Mouse (Mus musculus): ENCODE results near the gene Creld2.

Creld2 gene

DNA sequence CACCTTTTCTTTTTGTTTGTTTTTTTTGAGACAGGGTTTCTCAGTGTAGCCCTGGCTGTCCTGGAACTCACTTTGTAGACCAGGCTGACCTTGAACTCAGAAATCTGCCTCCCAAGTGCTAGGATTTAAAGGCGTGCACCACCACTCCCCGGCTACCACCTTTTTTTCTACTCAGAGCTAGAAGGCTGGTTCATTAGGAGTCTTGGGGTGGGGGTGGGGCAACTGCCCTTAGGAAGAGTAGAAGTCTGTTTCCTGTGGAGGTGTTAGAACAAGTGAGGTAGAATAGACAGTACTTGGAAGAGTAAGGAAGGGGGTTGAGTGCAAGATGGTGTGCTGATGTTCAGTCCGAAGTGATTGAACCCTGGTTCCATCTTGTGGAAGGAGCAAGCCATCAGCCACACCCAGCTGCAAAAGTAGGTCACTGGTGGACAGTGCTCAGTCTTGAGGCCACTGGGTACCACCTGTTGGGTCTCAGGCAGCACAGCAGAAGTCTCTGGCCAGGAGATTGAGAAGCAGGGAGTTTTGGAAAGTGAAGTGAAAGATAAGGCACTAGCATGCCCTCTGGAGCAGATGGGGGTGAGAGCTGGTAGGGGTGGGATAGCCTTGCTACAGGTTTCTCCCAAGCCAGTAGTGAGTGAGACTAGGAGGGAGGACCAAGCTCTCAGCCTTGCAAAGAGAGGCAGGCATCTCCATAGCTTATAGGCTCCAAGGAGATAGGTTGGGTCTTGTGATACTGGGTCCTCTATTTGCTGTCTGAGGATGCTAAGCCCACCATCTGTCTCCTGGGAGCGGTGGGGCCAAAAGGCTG is 46.6 kb downstream of the Creld2 start:
- peaks cover 27% of the 10 kb centered on the region for H3K9me3 ChIP-seq (ENCODE audit: low read length)
- H3K27me3 ChIP-seq (ENCODE audit: insufficient read depth, low read length): no peaks in the 10 kb centered on the region
- TF ChIP-seq NANOG (IDR thresholded peaks at IDR 0.05; ENCODE audit: borderline replicate concordance, low read length) (no peak), CTCF (conservative IDR thresholded peaks at IDR 0.05; ENCODE audit: low read length) (no peak)
- peaks cover 45% of the 10 kb centered on the region for H3K4me1 ChIP-seq (replicated peaks; ENCODE audit: low read depth, low read length)
- H3K36me3 ChIP-seq (ENCODE audit: insufficient read depth, low read length): peaks cover 52% of the 10 kb centered on the region
- peak overlapping the region; percentile 95 for H3K4me3 ChIP-seq (replicated peaks; ENCODE audit: low read length)

GRCm38 (mm10) chr15:88866934-88867356 is 47.5 kb downstream of the Creld2 start:
- TF ChIP-seq POU5F1 (IDR thresholded peaks at IDR 0.05; ENCODE audit: borderline replicate concordance, low read length) (no peak), NANOG (IDR thresholded peaks at IDR 0.05; ENCODE audit: borderline replicate concordance, low read length) (no peak), CTCF (conservative IDR thresholded peaks at IDR 0.05; ENCODE audit: low read length) (no peak)
- Histone ChIP-seq H3K36me3 (ENCODE audit: insufficient read depth, low read length) (peaks cover 52% of the 10 kb centered on the region), H3K9me3 (ENCODE audit: low read length) (peaks cover 27% of the 10 kb centered on the region), H3K4me3 (replicated peaks; ENCODE audit: low read length) (peak overlapping the region; percentile 95), H3K27me3 (ENCODE audit: insufficient read depth, low read length) (no peaks in the 10 kb centered on the region), H3K4me1 (replicated peaks; ENCODE audit: low read depth, low read length) (peaks cover 45% of the 10 kb centered on the region)

GRCm38 (mm10) chr15:88867368-88868023 is 48.0 kb downstream of the Creld2 start:
- Histone ChIP-seq H3K4me1 (replicated peaks; ENCODE audit: low read depth, low read length) (peaks cover 45% of the 10 kb centered on the region), H3K9me3 (ENCODE audit: low read length) (peaks cover 27% of the 10 kb centered on the region), H3K36me3 (ENCODE audit: insufficient read depth, low read length) (peaks cover 52% of the 10 kb centered on the region), H3K4me3 (replicated peaks; ENCODE audit: low read length) (peak overlapping the region; percentile 95), H3K27me3 (ENCODE audit: insufficient read depth, low read length) (no peaks in the 10 kb centered on the region)
- TF ChIP-seq NANOG (IDR thresholded peaks at IDR 0.05; ENCODE audit: borderline replicate concordance, low read length) (peak; percentile 18; the same call in 1 of the 2 replicates), POU5F1 (IDR thresholded peaks at IDR 0.05; ENCODE audit: borderline replicate concordance, low read length) (no peak)

DNA sequence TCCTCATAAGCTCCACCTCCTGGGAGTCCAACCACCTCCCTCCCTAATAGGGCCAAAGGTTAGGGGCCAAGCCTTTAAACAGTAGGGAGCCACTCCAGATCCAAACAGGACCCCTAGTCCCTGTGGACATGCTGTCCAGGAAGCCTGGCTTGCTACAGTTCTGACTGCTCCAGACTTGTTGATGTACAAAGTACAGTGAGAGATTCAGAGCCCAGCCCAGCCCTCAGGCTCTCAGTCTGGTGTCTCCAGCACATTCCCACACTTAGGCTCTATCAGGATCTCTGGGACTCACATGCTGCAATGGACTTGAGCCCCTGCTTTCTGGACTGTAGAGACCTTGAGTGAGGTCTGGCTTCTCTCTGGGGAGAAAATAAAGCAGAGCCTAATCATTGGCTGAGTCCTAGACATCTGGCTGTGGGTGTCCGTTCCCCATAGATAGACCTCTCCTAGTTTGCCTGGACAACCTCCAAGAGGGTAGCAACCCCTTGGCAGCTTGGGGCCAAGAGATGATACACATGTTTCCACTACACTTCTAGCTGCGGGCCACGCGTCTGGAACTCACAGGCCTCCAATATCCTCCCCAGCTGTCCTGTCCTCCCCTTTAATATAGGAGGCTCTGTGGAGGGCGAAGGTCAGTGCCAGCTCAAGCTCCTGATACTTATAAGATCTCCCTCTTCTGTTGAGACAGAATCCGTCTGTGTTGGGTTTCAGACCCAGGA is 48.7 kb downstream of the Creld2 start:
- Histone ChIP-seq H3K4me3 (replicated peaks; ENCODE audit: low read length) (peak overlapping the region; percentile 35; the same call in 1 of the 2 replicates), H3K36me3 (ENCODE audit: insufficient read depth, low read length) (peaks cover 51% of the 10 kb centered on the region), H3K27me3 (ENCODE audit: insufficient read depth, low read length) (no peaks in the 10 kb centered on the region), H3K4me1 (replicated peaks; ENCODE audit: low read depth, low read length) (peaks cover 45% of the 10 kb centered on the region), H3K9me3 (ENCODE audit: low read length) (peaks cover 31% of the 10 kb centered on the region)
- no peak for TF ChIP-seq POU5F1 (IDR thresholded peaks at IDR 0.05; ENCODE audit: borderline replicate concordance, low read length)
- no peak for TF ChIP-seq CTCF (conservative IDR thresholded peaks at IDR 0.05; ENCODE audit: low read length)
- TF ChIP-seq NANOG (IDR thresholded peaks at IDR 0.05; ENCODE audit: borderline replicate concordance, low read length): no peak

GRCm38 (mm10) chr15:88870418-88871185 is 51.2 kb downstream of the Creld2 start:
- no peak for TF ChIP-seq NANOG (IDR thresholded peaks at IDR 0.05; ENCODE audit: borderline replicate concordance, low read length)
- TF ChIP-seq POU5F1 (IDR thresholded peaks at IDR 0.05; ENCODE audit: borderline replicate concordance, low read length): no peak
- TF ChIP-seq CTCF (conservative IDR thresholded peaks at IDR 0.05; ENCODE audit: low read length): no peak
- Histone ChIP-seq H3K27me3 (ENCODE audit: insufficient read depth, low read length) (0 out of 2 replicates have a peak, but pooled peaks cover 3% of the 10 kb centered on the region), H3K4me3 (replicated peaks; ENCODE audit: low read length) (no peak overlapping the region), H3K9me3 (ENCODE audit: low read length) (peaks cover 31% of the 10 kb centered on the region), H3K4me1 (replicated peaks; ENCODE audit: low read depth, low read length) (peaks cover 45% of the 10 kb centered on the region), H3K36me3 (ENCODE audit: insufficient read depth, low read length) (peaks cover 30% of the 10 kb centered on the region)

GRCm38 (mm10) chr15:88874061-88874460 is 54.6 kb downstream of the Creld2 start:
- no peak for TF ChIP-seq CTCF (conservative IDR thresholded peaks at IDR 0.05; ENCODE audit: low read length)
- no peak for TF ChIP-seq POU5F1 (IDR thresholded peaks at IDR 0.05; ENCODE audit: borderline replicate concordance, low read length)
- TF ChIP-seq NANOG (IDR thresholded peaks at IDR 0.05; ENCODE audit: borderline replicate concordance, low read length): no peak

DNA sequence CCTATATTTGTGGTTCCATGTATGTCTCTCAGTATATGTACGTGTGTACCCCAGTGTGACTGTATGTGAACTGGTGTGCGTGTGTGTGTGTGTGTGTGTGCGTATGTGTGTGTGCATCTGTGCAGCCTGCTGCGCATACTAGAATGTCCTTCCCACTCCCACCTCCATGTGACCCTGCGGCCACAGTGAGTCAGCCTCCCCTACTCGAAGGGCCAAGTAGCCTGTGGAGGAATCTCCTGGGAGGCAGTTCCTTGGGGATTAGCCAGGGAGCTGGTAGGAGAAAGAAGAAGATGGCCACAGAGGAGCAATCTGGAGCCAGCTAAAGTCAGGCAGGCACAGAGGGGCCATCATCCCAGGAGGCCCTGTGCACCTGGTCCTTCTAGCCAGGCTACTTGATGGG is 55.0 kb downstream of the Creld2 start:
- Histone ChIP-seq H3K27me3 (ENCODE audit: insufficient read depth, low read length) (0 out of 2 replicates have a peak, but pooled peaks cover 6% of the 10 kb centered on the region), H3K9me3 (ENCODE audit: low read length) (peaks cover 17% of the 10 kb centered on the region), H3K4me1 (replicated peaks; ENCODE audit: low read depth, low read length) (peaks cover 29% of the 10 kb centered on the region), H3K4me3 (replicated peaks; ENCODE audit: low read length) (no peak overlapping the region), H3K36me3 (ENCODE audit: insufficient read depth, low read length) (peaks cover 8% of the 10 kb centered on the region; the same call in 1 of the 2 replicates)
- no peak for TF ChIP-seq POU5F1 (IDR thresholded peaks at IDR 0.05; ENCODE audit: borderline replicate concordance, low read length)
- no peak for TF ChIP-seq CTCF (conservative IDR thresholded peaks at IDR 0.05; ENCODE audit: low read length)
- TF ChIP-seq NANOG (IDR thresholded peaks at IDR 0.05; ENCODE audit: borderline replicate concordance, low read length): no peak

More at GRCm38 (mm10) chr15:88874061-88874460, 54.6 kb downstream of the Creld2 start:
- no peak overlapping the region for H3K4me3 ChIP-seq (replicated peaks; ENCODE audit: low read length)
- H3K36me3 ChIP-seq (ENCODE audit: insufficient read depth, low read length): peaks cover 12% of the 10 kb centered on the region; the same call in 1 of the 2 replicates
- 0 out of 2 replicates have a peak, but pooled peaks cover 6% of the 10 kb centered on the region for H3K27me3 ChIP-seq (ENCODE audit: insufficient read depth, low read length)
- peaks cover 29% of the 10 kb centered on the region for H3K4me1 ChIP-seq (replicated peaks; ENCODE audit: low read depth, low read length)
- H3K9me3 ChIP-seq (ENCODE audit: low read length): peaks cover 22% of the 10 kb centered on the region
